Mouse (Mus musculus) ES-E14 (cell line): ENCODE measurements around the gene Pitx1.

Source experiments
- ZC3H11A ChIP-seq: IDR thresholded peaks from 2 replicates; pipeline ENCODE4 v1.6.1; 2012; ENCODE audit warnings: low read depth, mild to moderate bottlenecking, inconsistent platforms, low read length, borderline replicate concordance
- ZNF384 ChIP-seq: IDR thresholded peaks from 2 replicates; pipeline ENCODE4 v1.6.1; 2012; ENCODE audit warnings: low read depth, low read length, inconsistent platforms

GRCm38 (mm10) chr13:55775056-55775455 is 60.9 kb downstream of the Pitx1 start:
- no peak for TF ChIP-seq ZC3H11A
- no peak for TF ChIP-seq ZNF384
